Mouse (Mus musculus): ENCODE measurements around the gene Dpy19l3. TPM values are rescaled to one million over a fixed set of nuclear protein-coding genes. Genes with fewer than 3 reads are reported as not detected.

Dpy19l3 gene
- 1 to 10 TPM; 2.7 to 3.5 (median 2.9) TPM for total RNA-seq (2022)

DNA sequence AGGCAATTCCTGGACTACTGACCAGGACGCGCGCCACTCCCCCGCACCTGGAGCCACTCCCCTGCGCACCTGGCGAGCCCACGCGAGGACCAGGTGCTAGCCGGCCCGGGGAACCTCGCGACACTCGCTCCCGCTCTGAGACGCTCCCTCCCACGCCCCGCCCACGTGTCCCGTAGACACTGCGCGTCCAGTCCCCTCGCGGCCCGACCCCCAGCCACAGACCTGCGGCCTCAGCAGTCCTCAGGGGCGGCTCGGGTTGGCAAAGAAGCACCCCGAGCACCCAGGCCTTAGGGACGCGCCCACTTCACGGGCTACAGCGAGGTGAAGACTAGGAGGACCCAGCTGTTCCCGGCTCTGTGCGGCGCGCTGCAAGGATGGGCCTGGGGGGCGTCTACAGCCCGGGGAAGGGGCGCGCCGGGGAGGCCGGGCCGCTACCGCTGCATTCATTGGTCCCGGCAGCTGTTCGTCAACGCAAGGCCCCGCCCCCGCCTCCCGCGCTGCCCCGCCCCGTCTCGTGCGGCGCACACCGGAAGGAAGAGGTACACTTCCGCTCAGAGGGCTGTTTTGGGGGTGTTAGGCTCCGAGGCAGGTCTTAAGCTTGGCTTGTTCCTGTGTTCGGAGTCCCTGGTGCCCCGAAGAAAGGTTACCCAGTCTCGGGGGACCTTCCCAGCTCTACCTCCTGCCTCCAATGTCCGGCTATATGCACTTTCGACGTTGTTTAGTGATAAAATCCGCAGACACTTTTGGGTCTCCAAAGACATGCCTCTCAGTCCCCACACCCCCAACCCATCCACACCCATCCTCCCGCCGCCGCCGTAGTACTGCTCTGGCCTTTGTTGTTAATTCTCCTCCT, at the start of gene Dpy19l3:
Gene Dpy19l3 (minus strand): TSS at position 422 of the 853 bp plus-strand sequence.
- peak; percentile 81 for DNase-seq (ENCODE audit: low spot score)

DNA sequence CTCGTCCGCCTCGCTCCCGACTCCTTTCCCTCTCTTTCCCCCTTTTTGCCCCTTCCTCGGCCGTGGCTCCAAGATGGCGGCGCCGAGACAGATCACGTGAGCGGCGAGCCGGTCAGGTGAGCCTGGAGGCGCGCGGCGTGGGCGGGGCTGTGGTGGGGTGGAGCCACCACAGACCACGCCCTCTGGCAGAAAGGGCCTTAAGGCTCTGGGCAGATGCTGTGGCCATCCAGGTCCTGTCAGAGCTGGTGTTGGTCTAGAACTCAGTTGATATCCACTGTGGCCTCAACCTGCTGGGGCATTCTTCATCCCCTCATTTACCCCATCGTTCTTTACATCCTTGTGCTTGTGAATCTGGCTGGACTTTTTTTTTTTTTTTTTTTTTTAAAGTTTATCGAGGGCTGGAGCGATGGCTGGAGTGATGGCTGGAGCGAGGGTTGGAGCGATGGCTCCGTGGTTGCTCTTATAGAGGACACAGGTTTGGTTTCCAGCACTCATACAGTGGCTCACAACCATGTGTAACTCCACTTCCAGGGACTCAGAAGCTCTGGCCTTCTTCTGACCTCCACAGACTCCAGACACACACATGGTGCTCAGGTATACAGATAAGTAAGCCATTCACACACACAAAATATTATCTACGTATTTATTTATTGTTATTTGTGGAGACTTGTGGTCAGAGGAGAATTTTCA, 48.8 kb upstream of the Dpy19l3 start, which contains the start of gene Zfp507:
Gene Zfp507 (minus strand): TSS at position 98 of the 690 bp plus-strand sequence.
- peak; percentile 67 for DNase-seq (ENCODE audit: low spot score)

DNA sequence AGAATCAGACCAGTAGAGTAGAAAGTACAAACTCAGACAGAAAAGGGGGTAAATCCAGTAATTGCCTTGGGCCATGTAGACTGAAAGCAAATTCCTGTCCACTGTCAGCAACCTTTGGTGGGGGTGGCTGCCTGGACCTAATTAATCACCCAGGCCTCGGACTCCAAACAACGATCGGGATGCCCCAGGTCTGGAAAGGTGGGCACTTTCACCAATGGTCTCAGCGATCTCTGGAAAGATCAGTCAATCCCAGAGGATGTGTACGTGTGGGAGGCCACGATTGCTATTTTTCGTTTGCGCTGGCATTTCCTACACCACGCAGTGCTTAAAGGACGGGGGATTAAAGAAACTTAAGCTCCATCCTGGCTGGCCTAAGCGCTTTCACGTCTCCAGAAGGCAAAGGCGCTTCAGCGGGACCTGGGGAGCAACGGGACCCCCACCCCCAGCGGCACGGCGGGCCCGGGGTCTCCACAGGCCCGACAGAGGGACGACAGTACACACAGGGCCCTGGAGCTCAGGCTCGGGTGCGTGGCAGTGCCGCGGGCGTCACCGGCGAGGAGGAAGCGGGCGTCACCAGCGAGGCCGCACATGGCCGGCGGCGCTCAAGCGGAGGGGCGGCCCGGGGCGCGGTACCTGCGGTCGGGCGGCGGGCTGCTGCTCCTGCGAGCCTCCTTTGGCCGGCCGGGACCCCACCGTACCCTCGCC, 48.1 kb upstream of the Dpy19l3 start:
- peak; percentile 6 for DNase-seq (ENCODE audit: low spot score)

DNA sequence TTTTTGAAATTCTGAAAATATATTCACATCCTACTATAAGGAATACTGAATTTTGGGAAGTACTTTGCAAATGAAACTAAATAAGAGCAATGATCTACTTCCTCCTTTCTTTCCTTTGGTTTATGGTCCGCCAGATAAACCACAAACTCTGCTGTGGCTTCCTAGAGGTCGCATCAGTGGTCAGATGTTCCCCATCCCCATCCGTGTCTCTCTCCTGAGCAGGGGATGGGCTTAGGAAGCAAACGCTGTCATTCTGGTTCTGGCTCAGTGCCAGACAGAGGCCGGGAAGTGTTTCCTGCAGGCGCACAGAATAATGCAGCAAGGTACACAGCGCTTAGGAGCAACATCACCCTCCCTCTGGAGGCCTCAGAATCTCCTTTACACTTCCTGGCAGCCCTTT, 41.9 kb upstream of the Dpy19l3 start:
- no peak for DNase-seq (ENCODE audit: low spot score)

DNA sequence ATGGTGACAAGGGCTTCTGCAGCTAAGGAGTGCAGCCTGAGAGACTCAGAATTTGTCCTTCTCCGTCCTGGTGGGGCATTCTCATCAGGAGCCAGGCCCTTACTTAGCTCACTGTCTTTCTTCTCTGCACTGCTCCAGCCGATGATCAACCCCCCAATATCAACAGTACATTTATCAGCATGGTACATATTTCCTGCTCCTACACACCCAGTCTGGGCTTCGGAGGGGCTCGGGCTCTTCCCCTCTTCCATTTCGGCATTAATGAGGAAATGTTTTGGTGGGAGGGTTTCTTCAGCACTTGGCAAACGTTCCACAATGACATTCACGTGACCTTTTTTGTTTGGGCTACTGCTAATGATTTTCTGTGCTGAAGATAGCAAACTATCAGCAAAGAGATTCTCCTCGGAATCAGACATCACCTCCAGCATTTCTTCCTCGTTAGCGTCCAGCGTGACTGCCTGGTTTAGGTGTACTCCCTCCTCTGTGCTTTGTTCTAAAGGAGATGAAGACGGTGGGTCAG, 40.0 kb upstream of the Dpy19l3 start:
- no peak for DNase-seq (ENCODE audit: low spot score)

DNA sequence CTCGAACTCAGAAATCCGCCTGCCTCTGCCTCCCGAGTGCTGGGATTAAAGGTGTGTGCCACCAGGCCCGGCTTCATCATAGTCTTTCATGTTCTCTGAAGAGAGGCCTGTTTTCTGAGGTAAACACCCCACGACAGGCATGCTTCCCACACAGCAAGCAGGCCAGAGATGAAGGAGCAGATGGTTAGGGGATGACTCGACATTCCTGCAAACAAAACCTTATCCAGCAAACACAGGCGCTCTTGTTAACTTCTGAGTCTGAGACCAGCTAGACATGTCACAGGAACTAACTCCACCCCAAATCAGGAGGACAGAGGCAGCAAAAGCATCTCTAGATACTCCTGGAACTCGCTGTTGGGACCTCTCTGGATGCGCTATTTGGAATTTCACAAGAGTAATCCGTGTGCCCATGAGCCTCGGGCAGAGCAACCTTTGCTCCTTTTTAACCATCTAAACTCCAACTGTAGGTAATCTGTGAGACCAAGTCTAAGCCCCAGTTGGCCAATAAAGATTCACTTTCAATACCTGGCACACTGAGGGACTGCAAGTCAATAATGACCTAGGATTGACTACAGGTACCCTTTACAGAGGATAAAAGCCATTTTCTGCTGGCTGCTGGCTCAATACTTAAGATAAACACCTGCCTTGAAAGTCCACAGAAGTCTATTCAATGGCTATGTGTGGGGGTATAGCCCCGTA, 38.0 kb upstream of the Dpy19l3 start:
- no peak for DNase-seq (ENCODE audit: low spot score)

DNA sequence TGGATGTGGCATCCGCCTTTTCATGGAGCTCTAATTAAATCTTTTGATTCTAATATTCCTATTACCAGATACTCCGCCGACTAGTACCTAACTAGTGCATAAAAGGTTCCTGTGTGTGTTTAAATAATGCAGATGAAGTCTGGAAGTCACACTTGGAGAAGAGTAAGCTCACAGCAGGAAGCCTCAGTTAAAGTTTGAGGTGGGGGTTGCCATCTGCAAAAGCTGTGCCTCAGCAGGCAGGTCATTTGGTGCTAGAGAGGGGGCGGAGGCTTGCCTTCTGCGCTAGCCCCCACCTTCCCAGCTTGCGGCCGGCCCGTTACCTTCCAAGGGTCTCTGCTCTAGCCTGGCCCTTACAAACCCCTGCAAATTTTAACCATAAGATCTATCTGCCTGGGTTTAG, 36.7 kb upstream of the Dpy19l3 start:
- no peak for DNase-seq (ENCODE audit: low spot score)

DNA sequence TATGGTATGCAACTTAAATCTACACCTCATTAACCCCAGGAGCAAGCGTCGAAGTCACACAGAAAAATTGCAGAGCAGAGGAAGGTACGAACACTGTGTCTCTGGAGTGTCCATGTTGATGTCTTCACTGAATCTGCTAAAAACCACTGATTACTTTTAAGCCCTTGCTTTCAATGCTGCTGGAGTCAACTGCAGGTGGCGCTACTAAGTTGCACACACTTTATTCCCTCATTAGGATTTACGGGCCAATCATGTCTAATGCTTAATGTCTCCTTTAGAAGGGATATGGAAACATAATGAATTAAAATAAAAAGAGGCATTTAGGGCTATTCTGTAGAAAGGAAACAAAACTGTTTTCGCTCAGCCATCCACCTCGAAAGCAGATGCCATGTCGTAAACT, 35.9 kb upstream of the Dpy19l3 start:
- DNase-seq (ENCODE audit: low spot score) = no peak

DNA sequence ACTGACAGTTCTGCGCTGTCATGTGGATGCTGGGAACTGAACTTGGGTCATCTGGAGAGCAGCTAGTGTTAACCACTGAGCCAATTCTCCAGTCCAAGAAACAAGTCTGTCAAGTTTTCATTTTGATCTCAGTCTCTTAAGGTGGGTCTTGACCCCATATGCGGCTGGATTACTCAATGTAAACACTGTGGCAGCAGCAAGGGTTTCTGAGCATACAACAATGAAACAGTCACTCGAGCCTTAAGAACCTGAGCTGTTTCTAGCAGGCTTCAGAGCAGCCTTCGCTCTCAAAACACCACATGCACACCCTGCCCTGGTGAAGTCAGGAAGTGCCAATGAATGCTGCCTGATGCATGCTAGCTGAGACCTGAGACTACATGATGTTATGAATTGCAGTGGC, 31.3 kb upstream of the Dpy19l3 start:
- no peak for DNase-seq (ENCODE audit: low spot score)

DNA sequence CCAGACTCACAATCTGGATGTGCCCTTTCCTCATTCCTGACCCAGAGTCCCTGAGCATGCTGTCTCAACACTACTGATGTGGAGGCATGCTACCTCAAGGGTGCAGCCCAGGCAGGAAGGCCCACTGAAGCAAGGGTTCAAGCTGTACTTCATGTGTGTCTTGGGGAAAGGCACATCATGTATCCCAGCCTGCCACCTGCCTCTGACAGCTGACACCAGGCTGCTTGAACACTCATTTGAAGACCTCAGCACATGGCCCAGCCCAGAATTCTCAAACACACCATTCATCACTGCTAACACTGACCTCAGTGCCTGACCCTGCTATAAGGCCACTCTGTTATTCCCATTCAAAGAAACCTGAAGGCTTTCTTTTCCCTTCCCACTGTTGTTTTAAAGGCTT, 28.0 kb upstream of the Dpy19l3 start:
- no peak for DNase-seq (ENCODE audit: low spot score)

DNA sequence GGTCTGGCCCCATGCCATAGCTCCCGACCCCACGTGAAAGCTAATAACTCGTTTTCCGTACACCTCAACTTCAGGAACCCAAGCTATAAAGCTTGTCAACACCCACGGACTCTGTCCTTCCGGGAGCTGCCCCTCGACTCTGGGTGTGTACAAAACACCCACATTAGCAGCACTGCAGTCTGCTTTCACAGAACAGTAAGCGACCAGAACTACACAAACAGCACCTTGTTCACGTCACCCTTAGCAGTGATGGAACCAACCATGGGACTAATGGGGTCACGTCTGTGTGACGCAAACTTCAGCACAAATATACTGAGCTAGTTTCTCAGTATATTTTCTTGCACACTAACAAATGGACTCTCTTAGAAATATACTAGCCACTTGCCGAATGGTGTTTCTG, 19.9 kb upstream of the Dpy19l3 start:
- no peak for DNase-seq (ENCODE audit: low spot score)

DNA sequence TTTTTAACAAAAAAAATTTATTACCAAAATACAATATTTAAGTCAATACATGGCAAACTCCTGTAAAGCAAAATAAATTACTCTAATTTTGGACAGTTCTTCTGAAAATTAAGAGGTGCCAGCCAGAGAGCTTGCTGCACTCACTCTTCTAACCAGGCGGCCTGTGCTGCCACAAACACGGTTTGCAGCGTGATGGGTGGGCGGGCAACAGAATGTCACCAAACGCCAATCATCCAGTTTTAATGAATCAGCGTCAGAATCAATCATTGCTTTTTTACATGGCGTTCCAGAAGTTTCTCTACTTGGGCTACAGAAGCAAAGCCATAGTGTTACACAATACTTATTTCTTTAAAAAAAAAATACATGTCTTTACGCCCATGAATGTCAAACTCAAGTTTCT, 18.1 kb upstream of the Dpy19l3 start:
- no peak for DNase-seq (ENCODE audit: low spot score)

DNA sequence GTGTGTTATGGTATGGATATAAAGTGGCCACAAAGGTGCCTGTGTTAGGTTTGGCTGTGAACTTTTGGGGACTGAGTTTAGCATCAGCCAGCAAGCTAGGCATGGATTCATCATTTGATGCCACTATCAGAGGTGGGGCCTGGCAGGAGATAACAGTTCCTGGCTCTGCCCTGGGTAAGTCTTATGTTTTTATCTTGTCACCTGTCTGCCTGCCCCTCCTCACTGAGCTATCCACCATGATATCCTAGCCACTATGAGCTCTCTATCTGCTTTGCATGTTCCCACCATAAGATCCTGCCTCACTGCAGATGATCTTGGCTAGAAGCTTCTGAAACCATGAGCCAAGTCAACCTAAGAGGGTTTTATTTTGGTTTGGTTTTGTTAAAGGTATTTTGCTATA, 16.9 kb upstream of the Dpy19l3 start:
- no peak for DNase-seq (ENCODE audit: low spot score)

DNA sequence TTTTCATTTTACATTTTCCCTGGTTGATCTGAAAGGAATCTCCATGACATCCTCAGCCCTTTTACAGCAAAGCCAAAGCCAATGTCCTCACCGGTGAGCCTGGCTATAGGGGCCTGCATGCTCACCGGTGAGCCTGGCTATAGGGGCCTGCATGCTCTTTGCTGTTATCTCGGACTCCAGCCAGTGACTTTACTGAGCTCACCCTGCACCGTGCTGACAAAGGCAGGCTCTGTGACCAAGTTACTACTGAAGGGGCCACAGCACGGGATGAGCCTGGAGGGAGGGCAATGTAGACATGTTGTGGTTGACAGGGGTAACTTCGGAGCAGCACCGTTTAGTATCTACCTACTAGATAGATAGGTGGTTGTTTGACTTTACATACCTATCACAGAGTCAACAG, 15.9 kb upstream of the Dpy19l3 start:
- DNase-seq (ENCODE audit: low spot score) = no peak

DNA sequence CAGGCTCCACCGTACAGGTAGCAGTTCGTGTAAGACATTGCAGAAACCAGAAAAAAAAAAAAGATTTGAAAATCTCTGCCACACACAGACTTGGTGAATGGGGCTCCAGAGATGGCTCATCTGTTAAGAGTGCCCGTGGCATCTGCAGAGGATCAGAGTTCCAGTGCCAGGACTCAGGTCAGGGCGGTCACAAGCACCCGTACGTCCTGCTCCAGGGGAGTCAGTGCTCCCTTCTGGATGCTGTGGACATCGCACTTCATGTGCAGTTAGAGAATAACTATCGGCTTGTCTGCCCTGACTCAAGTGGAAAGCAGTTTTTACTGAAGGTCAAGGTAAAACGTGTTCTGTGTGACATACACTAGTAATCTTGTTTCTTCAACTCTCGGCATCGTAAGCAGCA, 10.2 kb upstream of the Dpy19l3 start:
- no peak for DNase-seq (ENCODE audit: low spot score)

DNA sequence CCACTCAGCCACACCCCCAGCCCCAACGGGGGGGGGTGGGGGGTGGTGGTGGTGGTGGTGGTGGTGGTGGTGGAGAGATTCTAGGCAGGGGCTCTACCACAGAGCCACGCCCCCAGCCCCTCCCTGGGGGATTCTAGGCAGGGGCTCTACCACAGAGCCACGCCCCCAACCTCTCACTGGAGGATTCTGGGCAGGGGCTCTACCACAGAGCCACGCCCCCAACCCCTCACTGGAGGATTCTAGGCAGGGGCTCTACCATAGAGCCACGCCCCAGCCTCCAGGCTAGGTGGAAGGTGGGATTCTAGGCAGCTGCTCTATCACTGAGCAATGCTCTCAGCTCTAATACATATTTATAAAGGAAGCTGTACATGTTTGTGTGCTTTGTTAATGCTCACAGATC, 7.5 kb upstream of the Dpy19l3 start:
- no peak for DNase-seq (ENCODE audit: low spot score)

DNA sequence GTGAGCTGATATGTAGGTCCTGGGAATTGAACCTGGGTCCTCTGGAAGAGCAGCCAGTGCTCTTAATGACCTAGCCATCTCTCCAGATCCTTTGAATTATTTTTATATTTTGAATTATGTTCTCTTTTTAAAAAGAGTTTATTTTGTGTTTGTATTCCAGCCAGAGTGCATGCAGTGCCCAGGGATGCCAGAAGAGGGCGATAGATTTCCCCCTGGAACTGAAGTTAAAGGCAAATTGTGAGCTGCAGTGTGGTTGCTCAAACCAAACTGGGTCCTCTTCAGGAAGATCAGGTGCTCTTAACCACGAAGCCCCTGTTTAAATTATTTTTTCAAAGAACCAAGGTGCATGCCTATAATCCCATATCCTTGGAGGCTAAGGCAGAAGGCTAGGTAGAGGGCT, 5.3 kb upstream of the Dpy19l3 start:
- DNase-seq (ENCODE audit: low spot score) = no peak

DNA sequence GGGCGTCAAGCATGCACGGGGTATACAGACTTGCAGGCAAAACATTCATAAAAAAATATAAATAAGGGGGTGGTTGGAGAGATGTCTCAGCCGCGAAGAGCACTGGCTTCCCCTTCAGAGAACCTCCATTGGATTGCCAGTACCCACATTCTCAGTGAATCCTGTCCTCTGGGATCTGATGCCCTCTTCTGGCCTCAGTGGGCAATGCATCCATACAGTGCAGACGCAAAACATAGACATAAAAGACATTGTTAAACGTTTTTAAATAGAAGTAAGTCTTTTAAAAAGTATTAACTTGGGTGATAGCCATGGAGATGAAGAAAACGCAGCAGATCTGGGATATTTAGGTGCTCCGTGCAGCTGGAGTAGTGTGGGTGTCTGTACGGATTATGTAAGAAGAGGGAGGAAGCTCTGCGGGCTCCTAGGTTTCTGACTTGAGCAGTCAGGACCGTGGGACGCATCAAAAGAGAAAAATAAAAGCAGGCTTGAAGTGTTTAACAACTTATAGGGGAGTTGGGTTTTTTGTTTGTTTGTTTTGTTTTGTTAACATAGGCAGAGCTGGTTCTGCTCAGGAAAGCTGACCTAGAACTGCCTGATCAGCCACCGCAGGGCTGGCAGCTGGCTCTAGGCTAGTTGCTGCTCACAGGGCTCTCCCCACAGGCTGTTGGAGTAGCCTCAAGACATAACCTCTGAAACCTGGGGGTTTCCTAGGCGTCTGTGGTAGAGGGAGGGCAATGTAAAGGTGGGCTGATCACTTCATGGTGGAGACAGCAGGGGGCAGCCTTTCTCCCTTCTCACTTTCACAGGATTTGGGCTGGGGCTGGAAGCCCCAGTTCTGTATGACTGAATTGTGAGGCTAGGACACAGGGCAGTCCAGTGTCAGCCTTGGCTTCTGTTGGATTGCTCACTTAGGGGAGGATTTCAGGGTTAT, 2.5 kb upstream of the Dpy19l3 start:
- DNase-seq (ENCODE audit: low spot score) = no peak

DNA sequence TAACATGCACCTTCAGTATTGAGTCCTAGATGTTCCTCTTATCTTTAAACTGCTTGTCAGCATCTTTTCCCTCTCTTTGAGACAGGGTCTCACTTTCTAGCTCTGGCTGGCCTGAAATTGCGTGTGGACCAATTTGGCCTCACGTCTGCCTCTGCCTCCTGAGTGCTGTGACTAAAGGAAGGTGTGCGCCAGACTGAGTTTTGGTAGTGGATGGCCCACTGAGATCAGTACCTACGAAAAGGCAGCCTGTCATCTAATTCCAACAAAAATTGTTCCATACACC, 573 bp upstream of the Dpy19l3 start:
- DNase-seq (ENCODE audit: low spot score) = no peak

DNA sequence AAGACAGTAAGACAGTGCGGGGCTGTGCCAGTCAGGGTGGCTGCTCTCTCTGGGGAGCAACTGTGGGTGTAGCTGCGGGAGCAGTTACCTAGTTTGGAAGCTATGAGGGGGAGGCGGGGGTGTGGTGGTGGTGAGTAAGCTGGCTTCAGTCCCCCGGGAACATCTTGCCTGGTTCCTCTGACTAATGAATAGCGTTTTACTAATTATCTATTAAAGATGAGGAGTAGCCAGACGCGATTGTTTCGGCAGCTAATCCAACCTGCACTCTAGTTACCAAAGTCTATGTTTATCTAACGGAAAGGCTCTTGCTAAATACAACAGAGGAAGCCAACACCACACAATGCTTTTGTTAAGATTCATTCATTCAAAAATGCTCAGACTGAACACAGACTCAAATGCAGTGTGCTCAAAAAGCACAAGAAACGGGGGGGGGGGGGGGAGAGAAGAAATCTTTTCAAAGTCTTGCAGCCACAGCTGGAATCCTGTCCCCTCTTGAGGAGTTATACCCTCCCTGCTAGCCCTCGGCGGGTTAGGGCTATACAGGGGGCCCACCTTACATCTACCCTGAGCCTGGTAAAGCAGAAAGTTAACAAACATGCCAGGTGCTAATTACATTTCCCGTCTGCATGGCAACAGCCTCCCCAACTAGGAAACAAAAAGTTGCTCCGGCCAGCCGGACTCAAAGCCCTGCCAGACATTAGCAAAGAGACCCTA, 778 bp downstream of the Dpy19l3 start:
- no peak for DNase-seq (ENCODE audit: low spot score)
